Mouse (Mus musculus): Measurements from ENCODE around the gene Exoc6b. TPM values are rescaled to one million over a fixed set of nuclear protein-coding genes. Genes with fewer than 3 reads are reported as not detected.

The Exoc6b gene
- polyA plus RNA-seq, 1 experiment = 11.1 TPM

DNA sequence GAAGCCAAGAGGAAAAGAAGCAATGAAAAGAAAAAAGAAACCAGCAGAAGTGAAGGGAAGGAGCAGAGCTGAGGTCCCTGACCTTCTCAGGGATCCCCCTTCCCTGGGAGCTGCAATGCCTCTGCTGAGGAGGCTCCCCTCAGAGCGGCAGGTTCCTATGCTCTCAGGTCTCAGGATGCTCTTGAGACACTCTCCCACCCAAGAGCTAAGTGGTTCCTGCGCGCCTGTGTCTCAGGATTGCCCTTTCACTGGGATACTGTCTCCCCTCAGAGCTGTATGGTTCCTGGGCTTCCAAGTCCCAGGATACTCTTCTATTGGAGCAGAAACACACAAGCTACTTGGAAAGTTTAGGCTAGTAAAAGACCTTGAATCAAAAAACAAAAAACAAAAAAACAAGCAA is 394.4 kb downstream of the Exoc6b start:
- H3K4me3 ChIP-seq (ENCODE audit: insufficient read depth, low read depth, low read length) = no peak overlapping the region
- no peak overlapping the region for H3K27ac ChIP-seq (replicated peaks; ENCODE audit: low read depth, low read length)
- no peaks in the 10 kb centered on the region for H3K4me1 ChIP-seq (ENCODE audit: control insufficient read depth, insufficient read depth, insufficient read length, low read length)

DNA sequence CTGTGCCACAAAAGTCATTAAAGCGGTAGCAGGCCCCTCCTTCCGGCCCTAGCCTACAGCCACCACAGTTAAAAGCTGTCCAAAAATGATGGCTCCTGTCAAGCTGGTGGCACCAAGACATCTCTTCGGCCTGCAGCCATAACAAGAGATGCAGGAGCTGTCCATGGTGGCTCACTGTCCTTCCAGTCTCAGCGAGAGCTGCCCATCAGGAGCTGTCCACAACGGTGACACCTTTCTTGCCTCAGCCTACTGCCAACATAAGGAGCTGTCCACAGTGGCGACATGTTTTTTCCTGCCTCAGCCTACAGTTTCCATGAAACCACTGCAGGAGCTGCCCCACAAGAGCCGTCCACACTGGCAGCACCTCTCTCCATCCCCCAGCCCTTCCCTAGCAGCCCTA is 395.2 kb downstream of the Exoc6b start:
- no peaks in the 10 kb centered on the region for H3K4me1 ChIP-seq (ENCODE audit: control insufficient read depth, insufficient read depth, insufficient read length, low read length)
- H3K4me3 ChIP-seq (ENCODE audit: insufficient read depth, low read depth, low read length) = no peak overlapping the region
- H3K27ac ChIP-seq (replicated peaks; ENCODE audit: low read depth, low read length) = no peak overlapping the region

DNA sequence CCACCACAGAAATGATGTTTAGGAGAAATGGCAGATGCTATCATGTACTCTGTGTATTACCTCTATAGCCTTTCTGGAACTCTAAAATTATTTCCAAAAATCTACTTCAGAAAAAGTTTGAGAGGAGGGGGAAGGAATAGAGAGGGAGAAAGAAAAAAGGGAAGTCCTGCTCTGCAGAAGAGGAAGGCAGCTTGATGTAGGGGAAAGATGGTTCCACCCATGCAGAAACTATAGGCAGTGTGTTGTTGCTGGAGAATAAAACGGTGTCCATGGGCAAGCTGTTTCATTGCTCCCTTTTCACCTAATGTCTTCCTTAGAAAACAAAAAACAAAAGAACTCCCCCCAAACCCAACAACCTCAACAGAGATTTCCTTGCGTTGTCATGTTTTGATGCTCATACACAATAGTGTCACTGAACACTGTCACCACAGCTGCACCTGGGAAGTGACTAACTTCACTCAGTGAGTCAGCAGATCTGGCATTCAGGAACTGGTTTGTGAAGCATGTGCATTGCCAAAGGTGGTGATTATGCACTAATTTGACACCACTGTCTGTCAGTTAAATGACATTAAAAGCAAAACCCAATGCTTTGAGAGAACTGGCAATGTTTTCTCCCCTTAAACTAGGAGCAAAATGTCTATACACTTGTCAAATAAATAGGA is 407.7 kb downstream of the Exoc6b start:
- peaks cover 6% of the 10 kb centered on the region for H3K4me1 ChIP-seq (ENCODE audit: control insufficient read depth, insufficient read depth, insufficient read length, low read length)
- H3K27ac ChIP-seq (replicated peaks; ENCODE audit: low read depth, low read length) = no peak overlapping the region

DNA sequence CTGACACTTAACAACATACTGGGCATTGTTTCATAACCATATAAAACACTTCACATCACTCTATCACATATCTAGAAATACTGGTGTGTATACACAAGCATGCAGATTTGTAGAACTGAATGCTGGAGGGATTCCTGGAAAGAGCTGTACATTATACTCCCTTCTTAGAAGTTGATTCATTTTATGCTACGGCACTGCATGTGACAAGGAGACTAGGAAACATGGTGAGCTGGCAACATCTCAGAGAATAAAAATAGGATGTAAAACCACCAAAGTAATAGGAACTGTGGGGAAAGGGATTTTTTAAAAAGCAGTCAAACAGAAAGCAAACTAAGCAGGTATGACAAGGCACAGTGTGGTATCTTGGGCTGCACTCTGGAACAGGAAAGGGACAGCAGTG is 408.3 kb downstream of the Exoc6b start:
- Histone ChIP-seq H3K4me1 (ENCODE audit: control insufficient read depth, insufficient read depth, insufficient read length, low read length) (peaks cover 7% of the 10 kb centered on the region), H3K27ac (replicated peaks; ENCODE audit: low read depth, low read length) (no peak overlapping the region), H3K4me3 (ENCODE audit: insufficient read depth, low read depth, low read length) (no peak overlapping the region)

More for the DNA sequence above, 407.7 kb downstream of the Exoc6b start:
- H3K4me3 ChIP-seq (ENCODE audit: insufficient read depth, low read depth, low read length) = no peak overlapping the region

DNA sequence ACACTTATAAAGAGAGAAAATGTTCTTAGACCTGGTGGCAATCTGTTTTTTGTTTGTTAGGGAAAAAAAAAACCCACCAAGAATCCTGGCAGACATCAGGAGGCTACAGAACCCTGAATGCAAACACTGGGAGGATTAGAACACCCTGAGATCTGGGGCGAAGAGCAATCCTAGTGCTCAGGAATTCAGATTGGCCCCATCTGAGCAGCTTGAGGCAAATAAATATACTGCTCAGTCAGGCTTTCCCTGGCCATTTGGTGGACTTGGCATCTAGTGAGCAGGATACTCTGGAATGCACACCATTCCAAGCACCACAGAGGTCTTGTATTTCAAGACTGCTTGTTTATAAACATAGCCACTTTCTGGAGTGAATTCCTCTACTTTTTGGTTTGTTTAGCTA is 412.2 kb downstream of the Exoc6b start:
- no peak overlapping the region for H3K4me3 ChIP-seq (ENCODE audit: insufficient read depth, low read depth, low read length)
- peaks cover 8% of the 10 kb centered on the region for H3K4me1 ChIP-seq (ENCODE audit: control insufficient read depth, insufficient read depth, insufficient read length, low read length)
- no peak overlapping the region for H3K27ac ChIP-seq (replicated peaks; ENCODE audit: low read depth, low read length)

DNA sequence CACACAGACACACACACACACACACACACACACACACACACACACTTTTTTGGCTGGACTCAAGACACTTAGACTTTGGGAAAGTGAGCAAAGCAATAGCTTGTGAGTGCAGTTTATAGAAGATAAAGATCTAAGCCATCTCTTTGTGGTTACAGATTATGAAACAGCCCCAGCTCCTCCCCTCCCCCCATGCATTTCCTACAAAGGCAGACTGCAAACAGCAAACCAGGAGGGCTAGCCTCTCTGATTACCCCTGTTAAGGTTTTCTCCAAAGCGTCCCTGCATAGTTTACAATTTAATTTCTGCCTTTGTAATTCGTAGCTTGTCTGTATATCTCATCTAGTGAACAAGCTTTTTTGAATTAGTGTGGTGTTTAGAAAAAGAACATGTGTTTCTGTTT is 412.6 kb downstream of the Exoc6b start:
- H3K4me3 ChIP-seq (ENCODE audit: insufficient read depth, low read depth, low read length) = no peak overlapping the region
- peaks cover 10% of the 10 kb centered on the region for H3K4me1 ChIP-seq (ENCODE audit: control insufficient read depth, insufficient read depth, insufficient read length, low read length)
- H3K27ac ChIP-seq (replicated peaks; ENCODE audit: low read depth, low read length) = no peak overlapping the region

DNA sequence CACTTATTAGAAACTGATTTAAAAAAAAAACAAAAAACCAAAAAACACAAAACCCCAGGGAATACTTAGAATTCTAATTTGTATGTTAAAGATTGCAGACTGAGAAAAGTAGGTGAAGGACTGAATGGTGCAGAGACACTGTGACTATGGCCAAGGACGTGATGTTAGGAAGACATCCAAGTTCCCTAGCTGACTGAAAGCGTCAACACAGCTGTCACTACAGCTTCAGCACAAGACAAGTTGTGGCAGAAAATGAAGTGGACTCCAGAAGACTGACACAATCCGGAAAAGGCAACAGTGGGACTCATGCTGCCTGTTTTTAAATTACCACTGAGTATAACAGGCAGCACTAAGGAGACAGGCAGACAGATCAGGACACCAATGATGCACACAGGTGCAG is 417.4 kb downstream of the Exoc6b start:
- Histone ChIP-seq H3K4me3 (ENCODE audit: insufficient read depth, low read depth, low read length) (no peak overlapping the region), H3K4me1 (ENCODE audit: control insufficient read depth, insufficient read depth, insufficient read length, low read length) (peaks cover 7% of the 10 kb centered on the region), H3K27ac (replicated peaks; ENCODE audit: low read depth, low read length) (no peak overlapping the region)

DNA sequence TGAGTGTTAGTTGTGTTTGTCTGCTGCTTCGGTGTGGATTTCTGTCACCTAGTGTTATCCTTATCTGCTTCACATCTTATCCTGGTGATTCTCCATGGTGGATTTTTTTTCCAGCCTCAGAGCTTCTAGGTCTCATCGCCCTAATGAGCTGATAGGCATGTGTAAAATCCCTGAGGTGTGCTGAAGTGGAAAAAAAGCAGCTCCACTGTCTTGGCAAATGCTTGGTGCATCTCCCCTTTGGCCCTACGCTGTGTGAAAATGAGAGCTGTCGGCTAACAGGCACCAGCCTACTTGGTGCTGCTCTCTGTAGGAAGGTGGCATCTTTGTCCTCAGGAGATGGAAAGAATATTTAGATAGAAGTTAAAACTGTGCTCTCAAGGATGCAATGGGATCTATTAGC is 422.1 kb downstream of the Exoc6b start:
- Histone ChIP-seq H3K27ac (replicated peaks; ENCODE audit: low read depth, low read length) (no peak overlapping the region), H3K4me3 (ENCODE audit: insufficient read depth, low read depth, low read length) (no peak overlapping the region), H3K4me1 (ENCODE audit: control insufficient read depth, insufficient read depth, insufficient read length, low read length) (peaks cover 11% of the 10 kb centered on the region)

DNA sequence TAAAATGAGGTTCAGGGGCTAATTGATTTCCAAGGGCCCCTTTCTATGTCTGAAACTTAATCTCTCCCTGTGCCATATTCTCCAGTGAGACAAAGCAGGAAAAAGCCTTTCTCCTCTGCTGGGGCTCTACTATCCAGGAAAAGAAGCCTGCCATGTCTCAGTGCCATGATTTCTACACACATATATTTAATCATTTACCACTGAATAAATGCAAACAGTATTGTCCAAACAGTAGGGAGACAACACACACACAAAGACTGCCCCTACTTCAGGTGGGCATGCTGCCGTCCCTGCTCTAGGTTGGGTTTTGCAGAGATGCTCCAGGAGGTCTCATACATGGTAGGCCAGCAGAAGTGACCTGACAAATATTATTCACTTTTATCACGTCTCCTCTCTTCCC is 422.6 kb downstream of the Exoc6b start:
- no peak overlapping the region for H3K27ac ChIP-seq (replicated peaks; ENCODE audit: low read depth, low read length)
- peaks cover 10% of the 10 kb centered on the region for H3K4me1 ChIP-seq (ENCODE audit: control insufficient read depth, insufficient read depth, insufficient read length, low read length)
- H3K4me3 ChIP-seq (ENCODE audit: insufficient read depth, low read depth, low read length) = no peak overlapping the region

DNA sequence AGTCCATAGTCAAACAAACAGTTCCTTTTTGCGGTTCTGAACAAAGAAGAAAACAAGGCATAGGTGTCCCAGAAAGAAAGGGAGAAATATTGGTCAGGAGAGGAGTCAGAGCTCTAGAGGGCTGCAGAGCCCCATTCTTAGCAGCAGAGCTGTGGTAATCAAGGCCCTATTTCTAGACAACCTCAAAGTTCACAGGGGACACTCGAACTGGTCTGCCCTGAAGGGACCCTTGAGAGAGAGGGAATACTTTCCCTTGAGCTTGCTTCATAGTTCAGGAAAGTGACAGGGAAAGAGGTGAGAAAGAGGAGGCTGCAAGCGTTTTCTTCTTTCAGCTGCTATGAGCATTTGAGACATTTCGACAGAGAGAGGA is 428.3 kb downstream of the Exoc6b start:
- Histone ChIP-seq H3K27ac (replicated peaks; ENCODE audit: low read depth, low read length) (peak overlapping the region; percentile 71), H3K4me3 (ENCODE audit: insufficient read depth, low read depth, low read length) (no peak overlapping the region), H3K4me1 (ENCODE audit: control insufficient read depth, insufficient read depth, insufficient read length, low read length) (peaks cover 16% of the 10 kb centered on the region)

DNA sequence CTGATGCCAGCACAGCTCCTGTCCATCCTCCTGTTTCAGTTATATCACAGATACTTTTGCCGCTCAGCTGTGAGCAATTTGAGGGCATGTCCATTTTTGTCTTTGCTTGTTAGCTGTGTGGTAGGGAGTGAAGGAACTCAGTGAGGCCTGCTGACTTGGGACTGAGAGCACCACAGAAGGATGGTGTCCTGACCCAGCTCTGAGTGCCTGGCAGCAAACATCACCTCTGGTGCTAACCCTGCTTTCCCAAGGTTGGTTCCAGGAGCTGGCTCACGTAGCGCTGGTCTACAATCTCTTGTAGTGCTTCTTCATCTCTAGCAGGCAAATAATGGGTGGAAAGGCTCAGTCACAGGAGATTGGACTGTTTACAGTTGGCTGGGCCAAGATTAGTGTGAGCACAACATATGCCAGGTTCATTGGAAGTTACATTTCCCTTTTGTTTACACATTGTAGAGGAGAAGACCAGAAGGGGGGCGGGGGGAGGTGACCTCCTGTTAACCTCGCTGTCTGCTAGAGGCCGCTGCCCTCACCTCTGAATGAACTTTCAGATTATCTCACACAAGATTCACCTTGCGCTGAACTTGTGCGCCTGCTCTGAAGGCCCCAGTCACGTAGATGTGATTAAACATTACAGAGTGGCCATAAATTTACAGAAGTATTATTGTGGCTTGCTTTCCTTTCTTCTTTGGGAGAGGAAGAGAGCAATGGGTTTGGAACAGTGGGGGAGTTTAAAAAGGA is 428.8 kb downstream of the Exoc6b start:
- peaks cover 16% of the 10 kb centered on the region for H3K4me1 ChIP-seq (ENCODE audit: control insufficient read depth, insufficient read depth, insufficient read length, low read length)
- no peak overlapping the region for H3K4me3 ChIP-seq (ENCODE audit: insufficient read depth, low read depth, low read length)
- peak overlapping the region; percentile 71 for H3K27ac ChIP-seq (replicated peaks; ENCODE audit: low read depth, low read length)

DNA sequence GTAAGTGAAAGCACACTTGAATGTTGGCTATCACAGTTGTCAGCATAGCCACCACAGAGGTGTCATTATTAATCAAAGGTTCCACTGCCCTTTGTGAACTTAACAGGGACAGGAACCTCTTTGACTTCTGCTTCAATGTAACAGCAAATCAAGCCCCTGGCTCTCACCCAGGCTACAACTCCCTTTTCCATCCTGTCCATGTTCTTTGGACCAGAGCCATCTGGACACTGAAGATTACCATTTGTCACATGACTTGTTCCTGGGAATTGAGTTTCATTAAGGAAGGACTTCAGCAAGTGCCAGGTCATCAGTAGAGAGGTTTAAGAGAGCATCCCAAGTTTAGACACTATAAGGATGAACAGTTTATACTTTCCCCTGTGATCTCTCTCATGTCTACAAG is 431.1 kb downstream of the Exoc6b start:
- Histone ChIP-seq H3K4me3 (ENCODE audit: insufficient read depth, low read depth, low read length) (no peak overlapping the region), H3K4me1 (ENCODE audit: control insufficient read depth, insufficient read depth, insufficient read length, low read length) (peaks cover 19% of the 10 kb centered on the region), H3K27ac (replicated peaks; ENCODE audit: low read depth, low read length) (no peak overlapping the region)

DNA sequence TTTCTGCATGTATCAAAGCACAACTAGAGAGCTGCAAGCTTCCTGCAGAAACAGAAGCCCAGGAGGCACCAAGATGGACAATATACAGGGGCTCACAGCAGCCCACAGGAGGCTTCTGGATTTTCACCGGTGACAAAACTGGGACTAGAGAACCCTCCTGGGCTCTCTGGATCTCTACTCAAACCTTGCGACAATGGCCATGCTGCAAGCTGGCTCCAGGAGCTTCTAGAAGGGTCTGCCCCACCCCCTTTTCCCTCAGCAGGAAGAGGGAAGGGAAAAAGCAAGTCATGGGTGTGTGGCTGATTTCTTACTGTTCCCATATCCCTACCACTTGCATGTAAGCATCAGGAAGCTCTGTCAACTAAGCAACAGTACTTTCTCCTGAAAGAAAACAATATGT is 437.7 kb downstream of the Exoc6b start:
- H3K27ac ChIP-seq (replicated peaks; ENCODE audit: low read depth, low read length) = no peak overlapping the region
- no peak overlapping the region for H3K4me3 ChIP-seq (ENCODE audit: insufficient read depth, low read depth, low read length)

DNA sequence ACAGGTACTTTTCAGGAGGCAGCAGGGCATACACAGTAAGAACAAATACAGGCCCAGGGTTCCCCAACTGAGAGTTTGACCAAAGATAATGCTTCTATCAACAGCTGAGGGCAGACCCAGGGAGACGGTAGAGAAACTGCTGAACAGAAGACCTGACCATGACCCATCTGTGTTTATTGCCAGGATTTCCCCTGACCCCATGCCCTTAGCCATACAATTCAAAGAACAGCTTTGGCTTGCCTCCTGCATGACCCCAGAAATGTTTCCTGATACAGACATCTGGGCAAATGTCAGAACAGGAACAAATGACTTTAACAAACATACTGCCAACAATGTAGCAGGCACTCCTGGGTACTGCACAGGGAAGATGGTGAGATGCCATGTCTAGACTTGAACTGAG is 439.0 kb downstream of the Exoc6b start:
- Histone ChIP-seq H3K4me1 (ENCODE audit: control insufficient read depth, insufficient read depth, insufficient read length, low read length) (peaks cover 24% of the 10 kb centered on the region), H3K27ac (replicated peaks; ENCODE audit: low read depth, low read length) (no peak overlapping the region), H3K4me3 (ENCODE audit: insufficient read depth, low read depth, low read length) (no peak overlapping the region)

More for the DNA sequence above, 437.7 kb downstream of the Exoc6b start:
- peaks cover 21% of the 10 kb centered on the region for H3K4me1 ChIP-seq (ENCODE audit: control insufficient read depth, insufficient read depth, insufficient read length, low read length)

DNA sequence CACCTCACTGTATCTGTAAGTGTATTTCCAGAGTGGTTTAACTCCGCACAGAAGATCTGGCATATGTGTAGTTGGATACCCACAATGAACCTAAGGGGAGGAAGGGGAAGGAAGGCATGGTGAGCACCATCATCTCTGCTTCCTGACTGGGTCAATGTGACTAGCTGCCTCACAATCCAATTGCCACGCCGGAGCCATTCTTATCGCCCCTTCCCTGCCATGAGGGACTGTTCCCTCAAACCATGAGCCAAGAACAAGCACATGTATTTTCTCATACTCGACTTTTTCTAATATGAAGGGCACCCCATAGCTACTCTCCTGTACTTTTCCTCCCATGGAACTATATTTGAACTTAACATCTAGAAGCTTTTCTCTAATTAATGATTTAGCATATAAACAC is 440.5 kb downstream of the Exoc6b start:
- no peak overlapping the region for H3K4me3 ChIP-seq (ENCODE audit: insufficient read depth, low read depth, low read length)
- no peak overlapping the region for H3K27ac ChIP-seq (replicated peaks; ENCODE audit: low read depth, low read length)
- H3K4me1 ChIP-seq (ENCODE audit: control insufficient read depth, insufficient read depth, insufficient read length, low read length) = peaks cover 21% of the 10 kb centered on the region

DNA sequence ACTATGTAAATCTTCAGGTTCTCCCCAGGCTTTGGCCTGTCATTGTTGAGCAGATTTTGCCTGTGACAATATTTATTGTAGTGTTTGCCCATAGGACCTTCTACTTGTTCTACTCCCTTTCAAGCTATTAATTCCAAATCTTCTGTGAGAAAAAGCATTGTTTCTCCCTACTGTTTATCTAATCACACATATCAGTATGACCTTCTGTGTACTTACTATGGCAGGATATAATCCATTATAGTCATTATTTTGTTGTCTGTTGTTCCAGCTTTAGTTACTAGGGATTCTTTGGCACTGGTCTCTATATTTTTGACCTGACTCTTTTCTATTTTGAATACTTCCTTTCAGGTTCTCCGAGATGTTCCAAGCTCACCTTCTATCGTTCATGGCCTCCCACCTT is 442.9 kb downstream of the Exoc6b start:
- H3K4me3 ChIP-seq (ENCODE audit: insufficient read depth, low read depth, low read length) = no peak overlapping the region
- peaks cover 15% of the 10 kb centered on the region for H3K4me1 ChIP-seq (ENCODE audit: control insufficient read depth, insufficient read depth, insufficient read length, low read length)
- H3K27ac ChIP-seq (replicated peaks; ENCODE audit: low read depth, low read length) = no peak overlapping the region
